Mouse (Mus musculus): ENCODE results near the gene Pnmal2.
A peak's percentile ranks its signal among the peaks of the same experiment; 100 is the strongest.

The Pnmal2 gene

GRCm38 (mm10) chr7:16982859-16983568 lies 38.5 kb downstream of the Pnmal2 start, which contains the start of gene Gm42372:
TSS of gene Gm42372 (plus strand) at chr7:16983086.
- DNase-seq (ENCODE audit: low spot score) = no peak

GRCm38 (mm10) chr7:16987541-16988149 lies 43.2 kb downstream of the Pnmal2 start:
- no peak for DNase-seq (ENCODE audit: low spot score)

GRCm38 (mm10) chr7:16988405-16988804 lies 43.9 kb downstream of the Pnmal2 start:
- peak; percentile 20 for DNase-seq (ENCODE audit: low spot score)

GRCm38 (mm10) chr7:16990006-16990744 lies 45.7 kb downstream of the Pnmal2 start:
- peak; percentile 29 for DNase-seq (ENCODE audit: low spot score)

GRCm38 (mm10) chr7:16991681-16992450 lies 47.4 kb downstream of the Pnmal2 start:
- no peak for DNase-seq (ENCODE audit: low spot score)

GRCm38 (mm10) chr7:16992451-16992807 lies 47.9 kb downstream of the Pnmal2 start, which contains the start of gene Ccdc8:
TSS of gene Ccdc8 (plus strand) at chr7:16992708.
- no peak for DNase-seq (ENCODE audit: low spot score)

- no peak for DNase-seq (ENCODE audit: low spot score)
Observed at GRCm38 (mm10) chr7:16993651-16994399, 49.3 kb downstream of the Pnmal2 start.

- DNase-seq (ENCODE audit: low spot score) = no peak
Observed at GRCm38 (mm10) chr7:16994400-16994799, 49.9 kb downstream of the Pnmal2 start.

GRCm38 (mm10) chr7:16995345-16995744 lies 50.9 kb downstream of the Pnmal2 start:
- DNase-seq (ENCODE audit: low spot score) = no peak

Measured in adipocyte (in vitro differentiated cells).